Mouse (Mus musculus) effector memory CD4-positive, alpha-beta T cell, adult 5 months (primary cell): ENCODE data around the gene Rnpep. TPM values are rescaled to one million over a fixed set of nuclear protein-coding genes. Genes with fewer than 3 reads are reported as not detected.

Experiments used
- polyA plus RNA-seq: library from polyadenylated mRNA; unstranded; fragments of 100-300 nt; shearing (Covaris generic); gene quantifications from one replicate; pipeline ENCODE4 v1.2.1, GENCODE M21; 2017

Gene Rnpep
- 28.4 TPM for polyA plus RNA-seq

DNA sequence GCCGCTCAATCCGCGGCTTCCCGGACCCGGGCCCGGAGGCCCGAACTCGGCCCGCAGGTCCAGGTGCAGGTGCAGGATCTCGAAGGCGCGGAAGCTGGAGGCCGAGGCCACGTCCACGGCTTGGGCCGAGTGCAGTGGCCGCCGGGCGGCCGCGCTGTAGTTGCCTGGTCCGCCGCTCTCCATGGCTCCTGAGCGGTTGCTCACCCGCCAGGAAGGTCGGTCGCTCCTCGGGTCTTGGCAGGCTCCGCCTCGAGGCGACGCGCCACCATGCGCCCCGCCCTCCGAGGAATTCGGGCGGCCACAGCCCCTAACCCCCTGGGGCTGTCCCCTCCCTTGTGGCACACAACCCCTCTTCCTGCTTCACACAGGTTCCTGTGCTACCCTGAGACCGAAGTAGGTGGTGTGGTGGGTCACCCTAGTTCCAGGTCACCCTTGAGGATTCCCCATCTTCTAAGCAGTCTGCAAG, at the start of gene Rnpep:
Gene Rnpep (minus strand): TSS at position 259 of the 466 bp plus-strand sequence.

DNA sequence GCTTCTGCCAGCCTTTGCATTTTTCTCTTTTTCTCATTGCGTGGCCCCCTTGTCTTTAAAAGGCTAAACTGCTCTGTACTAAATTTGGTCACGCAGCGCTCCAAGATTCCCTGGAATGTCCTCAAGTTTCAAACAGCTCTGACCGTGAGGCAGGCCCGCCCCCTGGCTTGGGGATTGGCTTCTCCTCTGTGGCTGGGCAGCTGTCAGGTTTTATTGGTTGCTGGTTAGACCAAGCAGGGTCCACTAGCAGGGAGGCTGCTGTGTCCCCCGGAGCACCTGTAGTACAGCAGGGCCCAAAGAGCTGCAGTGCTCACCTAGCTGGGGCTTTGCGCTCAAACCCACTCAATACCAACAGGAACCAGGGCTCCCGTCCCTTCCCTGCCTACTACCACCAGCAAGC, 40.7 kb upstream of the Rnpep start, which contains the start of gene Lmod1:
Gene Lmod1 (plus strand): TSS at position 237 of the 400 bp plus-strand sequence.

DNA sequence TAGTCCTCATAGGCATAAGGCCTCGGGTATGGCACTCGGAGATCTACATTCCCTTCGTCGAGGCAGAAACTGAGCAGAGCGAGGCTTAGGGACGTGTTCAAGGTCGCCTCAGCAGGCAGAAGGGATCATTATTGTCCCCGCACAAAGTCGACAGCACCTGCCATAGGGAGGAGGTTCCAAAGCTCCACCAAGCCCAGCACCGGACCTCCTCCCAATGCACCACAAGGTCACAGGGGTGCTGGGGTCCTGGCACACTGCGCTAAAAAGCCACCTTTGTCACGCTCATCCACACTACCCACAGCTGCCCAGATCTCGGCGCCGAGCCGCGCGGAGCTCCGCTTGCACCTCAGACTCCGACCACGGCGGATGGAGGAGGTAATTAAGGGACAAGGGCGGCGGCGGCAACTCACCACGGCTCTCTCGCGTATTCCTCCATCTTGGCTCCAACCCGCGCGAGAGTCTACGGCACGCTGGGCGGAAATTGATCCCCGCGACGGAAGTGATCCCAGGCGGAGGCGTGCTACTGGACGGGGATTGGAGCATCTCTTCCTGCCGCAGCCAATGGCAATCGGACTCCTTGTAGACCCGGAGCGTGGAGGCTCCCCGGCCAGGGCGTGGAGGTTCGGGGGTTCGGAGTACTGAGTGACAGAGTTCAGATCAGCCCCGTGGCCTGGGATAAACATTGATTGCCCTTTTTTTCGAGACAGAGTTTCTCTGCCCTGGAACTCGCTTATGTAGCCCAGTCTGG, 29.6 kb upstream of the Rnpep start, which contains the start of gene Timm17a:
Gene Timm17a (minus strand): TSS at position 495 of the 748 bp plus-strand sequence.

DNA sequence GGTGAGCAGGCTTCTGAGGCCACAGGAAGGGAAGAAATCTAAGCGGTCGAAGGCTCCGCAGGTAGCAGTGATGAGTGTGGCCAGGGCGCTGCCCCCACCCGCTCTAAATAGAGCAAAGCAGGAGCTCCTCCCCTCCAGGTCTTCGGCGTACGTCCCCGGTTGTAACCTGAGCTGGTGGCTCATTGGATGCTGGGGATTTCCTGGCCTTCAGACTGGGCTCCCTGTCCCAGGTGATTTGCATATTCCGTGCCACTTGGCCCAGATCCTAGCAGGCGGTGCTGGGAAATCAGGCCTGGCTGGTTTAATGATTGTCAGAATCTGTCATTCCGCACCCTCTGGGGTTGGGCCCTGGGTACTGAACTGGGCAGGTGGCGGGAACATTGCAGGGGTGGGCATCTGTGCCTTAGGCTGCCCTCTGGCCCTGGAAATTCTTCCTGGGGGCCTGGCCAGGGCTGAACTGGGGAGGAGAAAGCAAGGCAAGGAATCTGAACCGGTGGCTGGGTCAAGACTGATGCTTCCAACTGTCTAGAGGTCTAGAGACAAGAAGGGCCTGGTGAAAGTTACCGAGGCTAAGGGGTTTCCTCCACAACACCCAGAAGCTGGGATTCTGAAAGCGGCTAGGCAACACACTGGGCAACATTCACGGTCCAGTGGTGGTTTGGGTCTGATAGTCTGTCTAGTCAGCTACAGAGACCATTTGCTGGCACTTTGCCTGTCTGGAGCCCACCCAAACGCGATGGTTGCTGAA, 25.3 kb downstream of the Rnpep start, which contains the start of gene Elf3:
Gene Elf3 (minus strand): TSS at position 189 of the 748 bp plus-strand sequence.

Other genes with a start within 250 kb of the Rnpep start
- 0.05 TPM for gene Lgr6, start 178.8 kb downstream of the Rnpep start, polyA plus RNA-seq
- 72.5 TPM for gene Ptpn7, start 151.4 kb downstream of the Rnpep start, polyA plus RNA-seq
- gene Arl8a, start 137.3 kb downstream of the Rnpep start, polyA plus RNA-seq: 71.9 TPM
- not detected for gene Gpr37l1, start 116.4 kb downstream of the Rnpep start, polyA plus RNA-seq
- not detected for gene Elf3, start 25.5 kb downstream of the Rnpep start, polyA plus RNA-seq
- 97.2 TPM for gene Timm17a, start 29.7 kb upstream of the Rnpep start, polyA plus RNA-seq
- gene Lmod1, start 40.7 kb upstream of the Rnpep start, polyA plus RNA-seq: not detected
- gene Shisa4, start 91.2 kb upstream of the Rnpep start, polyA plus RNA-seq: 0.26 TPM
- gene Ipo9, start 146.4 kb upstream of the Rnpep start, polyA plus RNA-seq: 60.3 TPM